Mouse (Mus musculus) left cerebral cortex, adult 9 months (tissue): ENCODE data around the gene Ppp1r14c.

Source experiments
- DNase-seq, 2 experiments: peaks; one replicate each; pipeline ENCODE4 v3.0.0; 2022; ENCODE audit warnings: low spot score in 2 of 2

Gene Ppp1r14c

DNA sequence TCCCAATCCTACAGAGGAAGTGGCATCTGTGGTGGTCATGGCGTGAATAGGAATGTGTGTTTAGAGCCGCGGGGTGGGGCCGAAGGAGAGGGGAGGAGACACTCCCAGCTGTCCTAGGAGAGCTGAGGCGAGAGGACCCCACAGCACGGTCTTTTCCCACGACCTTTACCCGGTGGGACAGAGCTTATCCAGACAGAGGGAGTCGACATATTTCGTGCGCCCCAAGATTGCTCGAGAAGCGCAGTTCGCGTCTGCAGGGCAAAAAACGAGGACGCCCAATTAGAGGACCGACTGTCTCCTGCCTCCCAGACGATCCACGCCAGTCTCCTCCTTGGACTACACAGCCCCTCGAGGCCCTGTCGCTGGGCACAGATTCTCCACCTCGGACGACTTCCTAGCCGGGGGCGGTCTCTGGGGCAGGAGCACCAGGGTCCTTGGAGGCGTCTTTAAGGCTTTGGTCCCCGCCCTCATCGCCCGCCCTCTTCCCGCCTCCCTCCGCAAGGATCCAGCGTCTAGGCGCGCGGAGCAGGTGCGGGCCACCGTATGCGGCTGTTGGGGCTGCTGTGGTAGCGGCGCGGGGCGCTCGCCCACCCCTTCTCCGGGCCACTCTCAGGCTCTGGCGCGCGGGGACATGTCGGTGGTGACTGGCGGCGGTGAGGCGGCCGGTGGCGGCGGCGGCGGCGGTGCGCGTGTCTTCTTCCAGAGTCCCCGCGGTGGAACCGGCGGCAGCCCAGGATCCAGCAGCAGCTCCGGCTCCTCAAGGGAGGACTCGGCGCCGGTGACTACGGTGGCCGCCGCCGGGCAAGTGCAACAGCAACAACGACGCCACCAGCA lies at the start of gene Ppp1r14c:
Gene Ppp1r14c, plus strand, starts transcription at position 22 of the 834 bp plus-strand sequence.
- peak in 1 of 2 experiments; percentile 67 for DNase-seq

DNA sequence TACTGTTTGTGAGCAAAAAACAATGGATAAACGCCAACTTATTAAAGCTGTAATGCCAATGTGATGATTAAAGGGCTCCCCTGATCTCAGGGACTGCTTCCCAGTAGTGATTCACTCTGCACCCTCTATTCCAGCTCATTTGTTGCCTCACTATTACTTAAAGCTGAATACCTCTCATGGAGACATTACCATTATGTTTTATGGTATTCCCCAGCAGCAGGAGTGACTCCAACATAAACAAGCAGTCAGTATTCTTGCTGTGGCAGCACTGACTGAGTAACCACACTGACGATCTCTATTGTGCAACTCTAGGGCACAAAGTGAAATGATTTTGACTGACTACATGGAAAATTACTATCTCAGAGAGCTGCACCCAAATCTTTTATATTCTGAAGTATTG lies 44.5 kb upstream of the Ppp1r14c start:
- no peak for DNase-seq

DNA sequence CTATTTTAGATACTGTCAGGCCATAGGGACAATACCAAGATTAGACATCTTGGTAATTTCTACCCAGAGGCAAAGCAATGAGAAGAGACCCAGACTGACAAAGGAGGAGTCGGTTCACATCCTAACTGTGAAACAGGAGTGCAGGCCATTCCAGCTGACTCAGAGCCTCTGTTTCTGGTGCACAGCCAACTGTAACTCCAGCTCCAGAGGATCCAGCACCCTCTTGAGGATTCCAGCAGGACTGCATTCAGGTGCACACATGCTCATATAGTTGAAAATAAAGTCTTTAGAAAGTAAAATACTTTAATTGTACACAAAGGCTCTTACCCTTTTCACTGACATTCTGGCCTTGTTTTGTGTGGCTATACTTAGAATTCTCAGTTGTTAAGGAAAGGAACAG lies 40.4 kb upstream of the Ppp1r14c start:
- DNase-seq = no peak

DNA sequence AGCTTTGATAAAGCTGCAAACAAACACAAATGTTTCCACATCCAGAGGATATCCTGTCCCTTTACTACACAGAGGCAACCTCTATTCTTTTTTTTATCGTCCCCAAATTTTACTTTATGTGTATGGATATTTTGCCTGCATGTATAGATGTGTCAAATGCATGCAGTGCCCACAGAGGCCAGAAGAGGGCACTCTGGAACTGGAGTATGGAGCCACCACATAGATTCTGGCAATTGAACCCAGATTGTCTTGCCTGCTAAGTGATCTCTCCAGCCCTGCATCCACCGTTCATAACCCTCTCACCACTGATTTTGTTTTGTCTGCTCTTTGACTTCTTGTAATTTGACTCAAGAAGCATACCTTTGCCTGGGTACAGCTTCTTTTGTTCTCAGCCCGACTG lies 33.0 kb upstream of the Ppp1r14c start:
- DNase-seq = peak; percentile 6 to 91

DNA sequence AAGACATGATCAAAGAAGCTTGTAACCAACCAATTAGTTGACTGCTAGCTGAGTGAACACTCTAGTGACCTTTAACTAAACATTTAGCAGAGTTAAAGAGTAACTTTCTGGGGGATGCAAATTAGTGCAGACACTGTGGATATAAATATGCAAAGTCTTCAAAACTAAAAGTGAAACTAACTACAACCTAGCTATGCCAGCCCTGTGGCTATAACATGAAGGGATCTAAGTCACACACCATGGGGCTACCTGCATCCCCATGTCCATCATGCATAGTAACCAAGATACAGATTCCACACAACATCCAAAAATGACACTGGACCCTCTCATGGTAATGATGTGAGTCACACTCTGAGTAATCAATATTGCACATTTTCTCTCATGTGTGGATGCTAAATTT lies 31.3 kb upstream of the Ppp1r14c start:
- no peak for DNase-seq

DNA sequence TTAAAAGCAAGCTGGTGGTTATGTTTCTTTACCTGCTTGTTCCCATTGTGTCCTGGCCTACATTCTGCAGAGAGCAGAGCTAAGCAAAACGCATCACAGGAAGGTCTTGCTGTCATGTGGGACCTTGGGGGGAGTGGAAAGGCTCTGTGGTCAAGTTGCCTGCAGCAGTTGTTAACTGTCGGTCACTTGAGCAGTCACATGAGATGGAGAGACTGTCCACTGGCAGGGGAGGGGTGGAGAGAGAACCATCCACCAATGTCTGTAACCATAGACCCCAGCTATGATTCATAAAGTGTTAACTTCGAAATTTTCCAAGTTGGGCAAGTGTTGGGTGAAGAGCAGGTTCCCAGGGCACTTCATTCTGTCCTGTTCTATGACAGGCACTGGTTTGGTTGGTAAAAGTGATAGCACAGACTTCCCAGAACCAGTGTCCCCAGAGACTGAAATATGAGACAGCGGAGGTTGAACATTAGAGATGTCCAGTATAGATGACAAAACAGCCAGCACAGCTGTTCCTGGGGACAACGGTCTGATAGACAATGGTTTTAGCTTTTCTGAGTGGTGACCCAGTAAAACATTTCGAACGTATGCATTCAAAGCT lies 29.0 kb upstream of the Ppp1r14c start:
- DNase-seq = no peak

DNA sequence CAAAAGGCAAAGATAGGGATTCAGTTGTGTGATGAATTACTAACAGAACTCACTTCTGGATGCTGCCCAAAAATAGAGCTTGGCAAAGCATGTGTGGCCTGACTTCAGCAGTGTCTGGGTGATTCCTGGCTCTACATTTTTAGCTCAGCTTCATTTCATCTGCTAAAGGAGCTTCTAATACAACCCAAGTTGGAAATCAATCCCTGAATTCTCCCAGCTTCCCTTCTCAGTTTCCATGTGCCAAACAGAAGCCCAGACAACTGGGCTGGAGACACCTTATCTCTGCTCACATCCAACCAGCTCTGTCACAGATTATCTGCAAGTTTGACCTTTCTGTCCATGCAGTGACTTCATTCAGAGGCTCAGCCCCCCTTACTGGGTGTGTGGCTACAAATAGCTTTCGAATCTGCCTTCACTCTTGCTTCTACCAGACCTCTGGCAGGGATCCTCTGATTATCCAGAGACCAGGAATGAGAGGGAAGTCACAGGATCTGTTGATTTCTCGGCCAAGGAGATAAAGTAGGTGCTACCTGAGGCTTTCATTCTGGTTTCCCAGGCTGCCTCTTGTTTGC lies 28.4 kb upstream of the Ppp1r14c start:
- peak in 1 of 2 experiments; percentile 5 for DNase-seq

DNA sequence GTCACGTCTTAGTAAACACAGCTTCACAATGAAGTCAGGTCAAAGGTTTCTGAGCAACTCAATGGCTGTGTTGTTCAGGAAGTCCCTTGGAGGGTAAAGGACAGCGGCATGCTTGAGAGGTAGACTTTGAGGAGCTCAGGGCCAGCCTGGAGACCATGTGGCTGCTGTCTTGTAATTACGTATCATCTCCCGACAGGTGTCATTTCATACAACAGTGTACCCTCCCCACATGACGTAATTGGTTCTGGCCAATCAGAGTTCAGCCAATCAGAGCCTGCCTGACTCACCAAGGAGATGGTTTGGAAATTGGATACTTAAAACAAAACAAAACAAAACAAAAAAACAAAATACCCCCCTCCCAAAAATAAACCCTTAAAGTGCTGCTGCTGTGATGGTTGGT lies 20.2 kb upstream of the Ppp1r14c start:
- DNase-seq = no peak

DNA sequence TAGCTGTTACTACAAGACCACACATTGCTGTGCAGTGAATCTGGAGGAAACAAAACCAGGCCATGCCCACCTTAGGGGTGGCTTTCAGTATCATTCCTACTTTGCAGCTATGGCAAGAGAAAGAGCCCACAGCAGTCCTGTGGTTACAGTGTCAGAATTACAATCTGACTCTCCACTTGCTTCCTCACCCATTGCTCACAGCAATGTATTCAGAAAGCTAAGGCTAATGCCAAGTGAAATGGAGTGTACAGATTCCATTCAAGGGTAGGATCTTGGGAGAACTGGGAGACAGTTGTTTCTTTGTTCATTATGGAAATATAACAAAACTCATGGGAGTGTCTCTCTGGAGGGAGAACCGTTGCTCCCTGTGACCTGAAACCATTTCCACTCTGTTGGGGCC lies 6.3 kb upstream of the Ppp1r14c start:
- DNase-seq = no peak

DNA sequence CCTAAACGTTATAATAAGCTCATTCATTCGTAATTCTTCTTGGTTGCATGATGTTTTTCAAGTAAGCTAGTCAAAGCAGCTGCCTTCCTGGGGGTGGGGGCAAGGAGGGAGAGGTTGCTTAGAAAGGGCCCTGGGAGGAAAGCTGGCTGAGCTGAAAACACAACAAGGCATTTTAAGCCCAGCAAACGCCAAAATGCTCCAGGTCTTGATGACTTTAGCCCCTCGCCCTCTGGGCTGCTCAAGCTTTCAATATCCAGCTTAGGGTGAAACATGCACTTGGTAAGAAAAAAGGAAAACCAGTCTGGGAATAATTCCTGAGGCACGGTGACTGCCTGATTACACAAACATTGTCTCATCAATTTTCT lies 204 bp upstream of the Ppp1r14c start:
- DNase-seq = no peak

DNA sequence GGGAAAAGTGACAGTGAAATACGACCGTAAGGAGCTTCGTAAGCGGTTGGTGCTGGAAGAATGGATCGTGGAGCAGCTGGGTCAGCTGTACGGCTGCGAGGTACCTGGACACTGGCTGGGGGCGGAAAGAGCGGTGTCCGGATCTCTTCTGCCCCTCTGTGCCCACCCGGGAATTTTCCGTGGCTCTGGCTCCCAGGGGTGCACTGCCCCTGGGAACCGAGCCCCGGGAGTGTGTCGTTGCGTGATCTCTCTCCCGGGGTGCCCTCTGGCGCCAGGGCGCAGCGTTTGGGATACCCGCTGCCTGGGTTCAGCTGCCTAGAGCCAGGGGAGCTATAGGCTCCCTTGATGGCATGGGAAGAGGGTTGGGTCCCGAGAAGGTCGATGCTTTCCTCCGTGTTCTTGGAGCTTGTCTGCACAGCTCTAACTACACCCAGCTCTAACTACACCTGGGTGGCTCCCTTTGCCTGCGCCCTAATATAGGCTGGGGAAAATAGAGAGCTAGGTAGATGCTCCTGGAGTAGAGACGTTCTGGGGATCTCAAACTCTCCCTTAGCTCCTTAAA lies 1.1 kb downstream of the Ppp1r14c start:
- peak in 1 of 2 experiments; percentile 22 for DNase-seq

DNA sequence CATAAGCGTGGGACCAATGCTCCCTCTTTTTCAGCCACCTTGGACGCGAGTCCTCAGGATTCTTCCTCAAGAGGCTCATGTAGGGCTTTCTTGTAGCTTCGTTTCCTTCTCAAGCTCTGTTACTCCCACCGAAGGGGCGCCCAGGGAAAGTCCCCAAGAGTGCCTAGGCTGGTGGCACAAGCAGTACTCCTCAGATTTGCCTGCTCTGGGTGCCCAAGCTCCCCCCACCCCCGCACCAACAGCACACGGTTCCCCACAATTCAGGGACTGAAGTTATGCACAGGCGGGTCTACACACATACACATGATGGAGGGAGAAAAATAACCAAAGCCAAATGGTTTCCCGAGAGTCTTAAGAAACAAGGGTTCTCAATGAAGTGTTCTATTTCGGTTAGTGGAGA lies 1.6 kb downstream of the Ppp1r14c start:
- no peak for DNase-seq

DNA sequence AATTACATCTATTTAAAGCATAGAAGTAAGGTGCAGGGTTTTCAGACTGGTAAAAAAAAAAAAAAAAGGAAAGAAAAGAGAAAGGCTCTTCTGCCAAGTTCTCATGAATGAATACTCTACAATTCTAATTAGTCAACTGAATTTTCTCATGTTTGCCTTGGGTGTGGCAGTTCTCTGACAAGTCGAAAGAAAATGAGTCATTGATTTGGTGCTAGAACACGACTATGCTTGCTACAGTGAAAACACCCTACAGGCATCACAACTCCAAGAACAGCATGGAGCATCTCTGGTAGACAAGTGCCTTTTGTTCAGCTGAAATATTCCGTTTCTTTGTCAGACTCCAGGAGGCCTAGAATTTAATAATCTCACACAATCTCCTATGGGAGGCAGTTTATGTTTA lies 17.3 kb downstream of the Ppp1r14c start:
- no peak for DNase-seq

DNA sequence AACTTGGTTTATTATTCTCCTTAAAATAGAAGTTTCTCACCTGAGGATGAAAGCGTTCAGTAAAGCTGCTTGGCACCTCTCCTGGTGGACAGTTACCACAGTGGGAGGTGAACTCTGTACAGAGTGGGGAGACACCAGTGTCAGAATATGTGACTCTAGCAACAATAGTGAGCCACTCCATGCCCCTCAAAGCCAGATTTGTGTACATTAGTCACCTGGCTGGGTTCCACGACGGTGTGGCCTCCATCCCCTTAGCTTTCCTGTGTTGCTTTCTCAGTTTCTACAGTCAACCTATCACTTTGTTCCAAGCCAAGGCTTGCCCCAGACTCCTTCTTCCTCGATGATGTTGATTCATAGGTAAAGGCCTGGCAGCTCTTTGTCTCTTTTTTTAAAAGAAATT lies 26.4 kb downstream of the Ppp1r14c start:
- no peak for DNase-seq

DNA sequence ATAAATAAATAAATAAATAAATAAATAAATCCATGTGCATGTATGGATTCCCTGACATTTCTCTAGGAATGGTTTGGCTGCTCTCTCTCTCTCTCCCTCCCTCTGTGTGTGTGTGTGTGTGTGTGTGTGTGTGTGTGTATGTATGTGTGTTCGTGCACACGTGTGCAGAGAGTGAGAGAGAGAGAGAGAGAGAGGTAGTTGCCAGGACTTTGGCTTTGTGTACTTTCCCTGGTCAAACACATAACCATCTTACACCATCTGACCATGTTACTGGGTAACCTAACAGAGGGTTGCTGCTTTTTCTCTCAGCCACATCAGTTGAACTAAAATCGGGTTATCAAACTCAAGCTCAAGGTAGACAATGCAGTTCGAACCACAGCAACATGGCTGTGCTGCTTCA lies 27.7 kb downstream of the Ppp1r14c start:
- DNase-seq = no peak

DNA sequence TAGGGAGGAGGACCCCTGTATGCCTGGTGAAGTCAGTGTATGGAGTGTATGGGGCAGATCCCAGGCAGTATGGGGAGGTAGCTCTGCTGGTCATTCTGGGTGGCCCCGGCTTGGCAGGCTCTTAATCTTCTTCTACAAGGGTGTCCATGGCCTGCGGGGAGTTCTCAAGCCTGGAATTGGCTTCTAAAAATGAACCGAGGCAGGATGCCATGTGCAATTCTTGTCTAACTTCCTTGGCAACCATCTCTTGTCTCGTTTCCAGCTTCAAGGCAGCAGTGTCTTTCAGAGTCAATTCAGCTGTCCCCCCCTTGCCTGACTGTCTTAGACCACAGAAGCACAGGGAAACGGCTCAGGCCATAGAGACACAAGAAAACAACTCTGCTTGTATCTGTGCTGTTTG lies 28.3 kb downstream of the Ppp1r14c start:
- DNase-seq = peak in 1 of 2 experiments; percentile 52

DNA sequence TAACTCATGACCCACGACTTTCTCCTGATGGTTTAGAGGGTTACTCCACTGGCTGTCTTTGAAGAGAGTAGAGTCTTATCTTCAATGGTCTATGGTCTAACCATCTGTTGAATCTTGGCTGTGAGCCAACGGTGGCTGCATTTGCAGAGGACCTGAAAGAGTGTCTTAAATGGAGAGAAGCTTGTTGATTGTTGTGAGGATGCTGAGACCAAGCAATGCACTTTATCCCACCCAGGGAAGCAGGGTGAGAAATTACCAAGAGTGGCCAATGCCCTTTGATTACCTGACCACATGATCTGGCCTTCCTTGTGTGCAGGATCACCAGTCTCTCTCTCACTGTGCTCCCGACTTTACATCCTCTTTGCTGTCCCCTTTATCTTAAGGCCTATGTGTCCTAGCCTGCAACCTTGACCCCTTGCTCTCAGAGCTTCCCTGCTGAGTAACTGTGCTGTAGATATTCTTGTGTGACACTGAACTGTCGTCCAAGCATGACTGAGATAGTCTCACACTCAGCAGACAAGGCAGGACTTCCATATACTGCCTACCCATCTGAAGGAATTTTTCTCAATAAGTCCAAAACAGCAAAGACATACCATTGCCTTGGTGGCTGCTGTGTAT lies 28.9 kb downstream of the Ppp1r14c start:
- DNase-seq = no peak

DNA sequence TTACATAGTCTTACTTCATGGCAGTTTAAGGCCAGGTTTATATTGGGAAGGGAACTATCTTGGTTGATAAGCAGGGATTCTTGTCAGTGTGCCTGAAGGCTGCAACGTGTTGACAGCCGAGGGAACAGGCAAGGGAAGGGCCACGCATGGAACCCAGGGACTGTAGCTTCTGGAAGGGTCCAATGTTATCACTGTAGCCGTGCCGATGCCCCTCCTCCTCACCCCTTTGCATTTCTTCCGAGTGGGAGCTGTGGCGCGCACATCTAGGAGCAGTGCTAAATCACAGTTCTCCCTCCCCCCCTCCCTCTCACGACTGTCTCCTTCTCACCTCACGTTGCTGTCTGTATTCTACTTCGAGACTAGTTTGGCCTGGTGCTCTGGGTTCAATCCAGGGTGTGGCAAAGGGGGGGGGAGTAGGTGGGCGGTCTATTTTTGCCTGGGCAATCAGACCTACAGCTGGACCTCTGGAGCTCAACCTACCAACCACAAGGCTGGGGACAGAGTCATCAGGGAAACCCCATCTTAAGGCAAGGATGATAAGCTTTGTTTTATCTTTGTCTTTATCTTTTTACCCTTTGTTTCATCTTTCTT lies 29.6 kb downstream of the Ppp1r14c start:
- no peak for DNase-seq

DNA sequence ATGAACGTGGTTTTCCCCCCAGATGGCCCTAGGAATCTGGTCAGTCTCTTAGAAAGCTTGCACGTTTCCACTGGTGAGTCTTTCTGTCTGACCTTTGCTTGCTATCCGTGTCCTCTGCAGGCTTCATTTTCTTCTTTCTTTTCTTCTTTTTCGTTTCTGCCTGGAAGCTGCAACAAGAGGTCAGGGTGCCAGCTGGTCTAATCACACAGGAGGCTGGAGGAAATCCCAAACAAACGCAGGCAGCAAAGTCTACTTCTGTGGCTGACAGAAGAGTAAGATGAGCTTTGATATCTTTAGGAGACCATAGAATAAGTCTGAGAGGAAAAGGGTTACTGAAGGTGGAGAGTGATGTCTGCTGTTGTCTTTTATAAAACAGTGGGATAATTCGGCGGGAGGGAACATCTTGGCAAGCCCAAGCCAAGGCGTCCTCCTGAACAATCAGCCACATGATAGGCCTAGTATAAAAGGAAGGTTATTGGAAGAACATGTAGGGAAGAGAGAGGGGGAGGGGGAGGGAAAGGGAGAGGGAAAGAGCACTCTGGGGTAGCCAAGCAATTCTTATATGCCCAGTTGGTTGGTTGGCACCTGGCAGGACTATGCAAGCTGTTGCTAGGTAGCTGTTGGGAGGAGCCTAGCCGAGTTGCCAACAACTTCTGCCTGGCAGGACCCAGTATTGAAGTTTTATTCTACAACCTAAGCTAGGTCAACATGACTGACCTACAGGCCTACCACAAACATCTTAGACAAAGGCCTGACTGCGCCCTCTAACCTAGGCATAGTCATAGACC lies 30.3 kb downstream of the Ppp1r14c start:
- DNase-seq = no peak

DNA sequence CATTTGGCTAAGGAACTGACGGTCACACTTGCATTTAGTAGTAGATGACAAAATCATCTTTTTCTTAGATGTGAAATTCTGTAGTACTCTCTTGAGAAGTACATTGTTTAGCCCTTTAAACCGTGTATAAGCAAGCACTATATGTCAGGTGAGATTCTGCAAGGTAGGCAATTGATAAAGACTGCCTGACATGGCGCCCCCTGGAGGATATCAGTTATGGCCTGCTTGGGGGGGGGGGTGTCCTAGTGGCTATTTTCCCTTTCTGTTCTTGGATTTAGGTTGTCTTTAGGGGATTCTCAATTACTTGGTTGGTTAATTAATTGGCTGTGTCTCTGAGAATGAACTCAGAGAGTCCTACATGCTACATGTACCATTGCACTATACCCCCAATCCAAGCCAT lies 31.5 kb downstream of the Ppp1r14c start:
- DNase-seq = no peak

DNA sequence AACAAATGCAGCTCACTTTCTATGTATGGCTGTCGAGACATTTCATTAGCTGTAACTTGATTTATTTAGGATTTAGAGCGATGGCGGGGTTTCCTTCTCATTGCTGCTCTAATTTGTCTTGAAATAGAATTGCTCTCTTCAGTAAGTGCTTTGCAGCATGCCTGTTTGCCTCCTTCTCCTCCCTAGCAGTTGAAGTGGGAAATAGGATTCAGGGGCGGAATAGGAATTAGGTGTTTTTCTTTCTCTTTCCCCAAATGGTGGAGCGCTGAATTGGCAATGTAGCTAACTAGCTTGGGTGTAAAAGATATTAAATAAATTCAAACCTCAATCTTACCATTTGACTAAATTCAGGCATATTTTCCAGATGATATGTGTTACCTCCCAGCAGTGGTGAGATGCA lies 32.2 kb downstream of the Ppp1r14c start:
- DNase-seq = peak; percentile 23 to 40
